Mouse (Mus musculus) stomach, postnatal 0 days (tissue): ENCODE measurements around the gene Pmf1.

Experiments
- CTCF ChIP-seq: IDR thresholded peaks from 2 replicates; pipeline ENCODE4 v1.5.1; 2016; ENCODE audit warnings: antibody characterized with exemption, low read depth, mild to moderate bottlenecking, moderate library complexity
- EP300 ChIP-seq: optimal IDR thresholded peaks from 2 replicates; pipeline ENCODE3; 2016; ENCODE audit warnings: antibody characterized with exemption

DNA sequence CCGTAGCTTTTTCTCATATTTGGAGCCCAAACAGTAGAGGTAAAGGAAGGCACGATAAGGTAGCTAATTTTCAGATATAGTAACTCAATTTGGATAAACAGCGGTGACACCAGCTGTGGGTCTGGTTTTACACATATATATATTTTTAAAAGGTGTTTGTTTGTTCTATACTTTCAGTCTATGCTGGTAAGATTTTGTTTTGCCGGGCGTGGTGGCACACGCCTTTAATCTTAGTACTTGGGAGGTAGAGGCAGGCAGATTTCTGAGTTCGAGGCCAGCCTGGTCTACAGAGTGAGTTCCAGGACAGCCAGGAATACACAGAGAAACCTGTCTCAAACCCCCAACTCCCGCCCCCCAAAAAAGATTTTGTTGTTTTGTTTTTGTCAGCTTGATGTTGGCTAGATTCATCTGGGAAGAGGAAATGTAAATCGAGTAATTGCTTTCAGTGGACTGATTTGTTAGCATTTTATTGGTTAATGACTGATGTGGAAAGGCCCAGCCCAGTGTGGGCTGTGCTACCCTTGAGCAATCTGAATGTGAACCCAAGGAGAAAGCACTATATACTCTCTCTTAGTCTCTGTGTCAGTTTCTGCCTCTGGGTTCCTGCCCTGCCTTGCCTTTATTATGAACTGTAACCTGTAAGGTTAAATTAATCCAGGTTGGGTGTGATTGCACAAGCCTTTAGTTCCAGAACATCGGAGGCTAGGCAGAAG lies 15.7 kb upstream of the Pmf1 start:
- no peak for TF ChIP-seq CTCF
- no peak for TF ChIP-seq EP300
